Mouse (Mus musculus) bone marrow, adult 2 months (tissue): ENCODE data around the gene Fads2.

Source experiments
- CTCF ChIP-seq: fragments of 200-500 bp; IDR thresholded peaks from 2 replicates; pipeline ENCODE4 v1.5.1; 2011; ENCODE audit warnings: low read length, control low read depth; ENCODE audit not compliant: control insufficient read depth, insufficient read depth
- POLR2A ChIP-seq: fragments of 200-500 bp; IDR thresholded peaks from 2 replicates; pipeline ENCODE4 v1.6.1; 2011; ENCODE audit warnings: low read depth, mild to moderate bottlenecking, control low read depth, low read length, borderline replicate concordance; ENCODE audit not compliant: control insufficient read depth

GRCm38 (mm10) chr19:10025169-10025875, 76.2 kb downstream of the Fads2 start:
- no peak for TF ChIP-seq POLR2A
- TF ChIP-seq CTCF = no peak
